Mouse (Mus musculus): ENCODE measurements around the gene Pomgnt1.

Gene Pomgnt1

DNA sequence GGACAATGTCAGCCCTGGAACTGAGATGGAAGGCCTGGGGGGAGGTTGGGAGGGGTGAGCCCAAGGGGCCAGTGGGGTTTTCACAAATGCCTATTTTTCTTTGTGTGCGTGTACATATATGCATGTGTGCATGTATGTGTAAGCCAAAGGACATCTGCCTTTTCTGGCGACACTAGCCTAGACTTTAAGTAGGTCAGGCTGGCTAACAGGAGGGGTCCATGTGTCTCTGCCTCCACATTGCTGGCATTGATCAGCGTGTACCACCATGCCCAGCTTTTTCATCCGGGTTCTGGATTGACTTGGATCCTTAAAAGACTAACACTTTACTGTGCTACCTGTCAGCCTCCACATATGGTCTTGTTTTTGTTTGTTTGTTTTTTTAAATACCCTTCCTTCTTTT is 50.1 kb downstream of the Pomgnt1 start:
- no peak for DNase-seq (ENCODE audit: low spot score)

- DNase-seq (ENCODE audit: low spot score) = no peak
Observed at GRCm38 (mm10) chr4:116174466-116175116, 51.0 kb downstream of the Pomgnt1 start.

DNA sequence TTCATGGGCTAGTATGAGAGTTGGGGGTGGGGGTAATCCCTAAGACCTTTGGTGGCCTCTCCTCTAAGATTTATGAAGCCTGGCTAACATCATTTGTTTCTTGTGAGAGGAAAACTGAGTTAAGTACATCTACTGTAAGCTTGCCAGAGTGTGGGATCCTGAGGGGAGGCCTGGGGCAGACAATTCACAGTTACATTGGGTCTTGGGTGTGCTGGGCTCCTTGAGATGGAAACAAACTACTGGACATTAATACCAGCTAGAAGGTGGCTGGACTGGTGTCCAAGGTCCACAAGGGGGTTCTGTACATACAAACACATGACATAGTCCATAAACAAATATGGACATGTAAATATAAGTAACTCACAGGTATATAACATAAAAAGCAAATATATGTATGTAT is 51.5 kb downstream of the Pomgnt1 start:
- no peak for DNase-seq (ENCODE audit: low spot score)

DNA sequence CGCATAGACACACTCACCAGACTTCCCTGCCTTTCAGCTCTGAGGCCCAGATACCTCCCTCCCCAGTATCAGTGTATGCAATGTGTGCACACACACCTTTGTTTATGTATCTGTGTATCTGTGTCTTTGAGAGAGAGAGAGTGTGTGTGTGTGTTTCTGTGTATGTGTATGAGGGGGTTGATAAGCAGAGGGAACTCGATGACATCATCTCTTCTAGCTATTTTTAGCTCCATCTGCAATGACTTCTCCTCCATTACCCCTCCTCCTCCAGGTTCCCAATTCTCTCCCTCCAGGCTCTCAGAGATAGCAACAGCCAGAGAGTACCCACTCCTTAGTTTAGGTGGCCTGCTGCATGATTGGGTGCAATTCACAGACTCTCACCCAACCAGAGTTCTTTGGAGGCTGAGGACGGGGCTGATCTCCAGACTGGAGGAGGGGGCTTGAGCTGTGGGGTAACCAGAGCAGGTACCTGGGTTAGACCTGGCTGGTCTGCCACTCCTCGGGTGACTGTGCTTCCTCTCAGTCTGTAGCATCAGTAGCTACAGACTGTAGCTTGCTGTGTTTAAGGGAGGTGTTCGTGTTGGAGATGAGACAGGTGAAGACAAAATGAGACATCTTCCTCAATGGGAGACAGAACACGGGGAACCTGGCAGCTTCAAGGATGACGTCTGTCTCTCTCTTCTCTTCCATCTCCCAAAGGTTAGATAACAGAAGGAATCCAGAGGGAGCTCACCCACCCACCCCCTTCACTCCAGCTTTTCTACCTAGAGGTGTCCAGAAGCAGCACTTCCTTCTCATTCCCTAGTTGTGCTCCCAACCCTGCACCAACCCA is 52.3 kb downstream of the Pomgnt1 start:
- DNase-seq (ENCODE audit: low spot score) = no peak

DNA sequence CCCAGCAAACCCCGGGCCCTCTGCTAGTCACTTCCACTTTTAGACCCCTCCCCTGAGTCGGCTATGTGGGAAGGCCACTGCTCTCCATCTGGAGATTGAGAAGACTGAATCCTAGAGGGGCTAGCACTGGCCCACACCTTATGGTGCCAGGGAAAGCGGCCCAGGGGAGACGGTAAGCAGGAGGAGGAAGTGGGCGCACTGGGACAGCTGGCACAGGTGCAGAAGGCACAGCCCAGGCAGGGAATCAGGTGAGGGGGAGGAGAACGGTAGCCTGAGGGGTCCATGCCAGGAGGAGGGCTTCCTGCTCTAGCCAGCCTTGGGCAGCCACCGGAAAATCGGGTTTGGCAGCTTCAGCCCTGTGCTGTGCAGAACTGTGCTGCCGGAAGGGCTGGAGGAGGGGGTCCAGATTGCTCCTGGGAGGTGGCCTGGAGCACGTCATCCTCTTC is 52.9 kb downstream of the Pomgnt1 start:
- peak; percentile 57 for DNase-seq (ENCODE audit: low spot score)

- no peak for DNase-seq (ENCODE audit: low spot score)
Observed at GRCm38 (mm10) chr4:116177140-116177539, 53.5 kb downstream of the Pomgnt1 start.

- DNase-seq (ENCODE audit: low spot score) = no peak
Observed at GRCm38 (mm10) chr4:116182079-116182478, 58.4 kb downstream of the Pomgnt1 start.

DNA sequence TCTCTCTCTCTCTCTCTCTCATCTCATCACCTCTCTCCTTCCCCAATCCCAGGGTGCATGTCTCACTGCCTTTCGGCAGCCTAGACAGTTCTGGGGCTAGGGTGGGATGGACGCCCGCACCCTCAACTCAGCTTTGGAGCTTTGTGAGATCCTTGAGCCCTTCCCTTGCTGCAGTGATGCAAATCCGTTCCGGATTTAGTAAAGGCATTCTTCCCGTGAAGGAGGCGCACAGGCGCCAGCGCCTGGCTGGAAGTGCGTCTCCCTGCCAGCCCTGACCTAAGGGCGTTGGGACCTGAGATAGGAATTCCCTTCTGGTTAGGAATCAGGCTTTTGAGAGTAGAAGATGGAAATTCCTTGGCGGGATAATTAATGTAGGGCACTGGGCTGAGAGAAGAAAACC is 59.1 kb downstream of the Pomgnt1 start:
- DNase-seq (ENCODE audit: low spot score) = no peak

- DNase-seq (ENCODE audit: low spot score) = no peak
Observed at GRCm38 (mm10) chr4:116185083-116185482, 61.4 kb downstream of the Pomgnt1 start.

DNA sequence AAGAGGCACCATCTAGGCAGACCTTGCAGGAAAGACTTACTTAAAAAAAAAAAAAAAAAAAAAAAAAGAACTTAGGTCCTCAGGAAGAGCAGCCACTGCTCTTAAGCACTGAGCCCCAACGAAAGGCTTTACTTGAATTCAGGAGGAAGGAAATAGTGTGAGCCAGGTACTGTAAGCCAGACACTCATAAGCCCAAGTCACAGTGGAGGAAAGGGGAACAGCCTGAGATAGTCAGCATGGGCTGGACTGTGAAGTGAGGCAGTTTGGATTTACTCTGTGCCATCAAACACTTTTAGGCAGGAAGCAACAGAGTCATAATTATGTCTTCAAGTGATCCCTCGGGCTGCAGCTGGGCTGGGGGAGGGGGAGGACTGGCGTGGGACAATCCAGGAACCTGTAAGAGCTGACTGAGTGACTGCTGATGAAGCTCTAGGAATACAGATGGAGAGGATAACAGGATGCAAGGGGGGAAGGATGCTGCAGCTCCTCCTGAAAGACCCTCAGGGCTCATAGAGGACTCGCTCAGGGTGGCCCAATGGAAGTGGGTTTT is 68.7 kb downstream of the Pomgnt1 start:
- DNase-seq (ENCODE audit: low spot score) = no peak

- DNase-seq (ENCODE audit: low spot score) = no peak
Observed at GRCm38 (mm10) chr4:116193583-116194383, 70.1 kb downstream of the Pomgnt1 start.

- no peak for DNase-seq (ENCODE audit: low spot score)
Observed at GRCm38 (mm10) chr4:116198422-116198821, 74.8 kb downstream of the Pomgnt1 start.

- DNase-seq (ENCODE audit: low spot score) = no peak
Observed at GRCm38 (mm10) chr4:116204422-116204821, 80.8 kb downstream of the Pomgnt1 start.

- DNase-seq (ENCODE audit: low spot score) = no peak
Observed at GRCm38 (mm10) chr4:116206531-116206930, 82.9 kb downstream of the Pomgnt1 start.

DNA sequence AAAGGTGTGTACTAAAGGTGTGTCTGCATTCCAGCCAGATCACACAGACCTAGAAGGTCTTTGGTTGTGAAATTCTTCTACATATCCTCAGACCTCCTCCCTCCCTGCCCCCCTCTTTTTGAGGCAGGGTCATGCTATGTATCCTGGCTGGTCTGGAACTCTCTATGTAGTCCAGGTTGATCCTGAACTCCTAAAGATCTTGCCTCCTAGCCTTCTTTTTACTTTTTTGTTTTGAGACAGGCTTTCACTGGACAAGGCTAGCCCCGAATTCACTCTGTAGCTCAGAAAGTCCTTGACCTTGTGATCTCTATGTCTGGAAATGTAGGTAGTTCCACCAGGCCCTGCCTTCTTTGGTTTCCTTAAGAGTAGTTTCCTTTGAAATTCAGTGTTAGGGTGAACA is 85.3 kb downstream of the Pomgnt1 start:
- DNase-seq (ENCODE audit: low spot score) = no peak

All from ovary, postnatal 14 days (tissue).